30 mouse cellular contexts compared by ENCODE assay signal in genomic region chrX:10105475-10105874, GRCm38 (mm10). TPM values are rescaled to one million over a fixed set of nuclear protein-coding genes. Genes with fewer than 3 reads are reported as not detected.
A peak's percentile ranks its signal among the peaks of the same experiment; 100 is the strongest.
DNase-seq lines count a peak whose midpoint lies in the region; ATAC-seq lines count a peak whose summit lies in the region.
"Had no signal": no experiment of that assay in that cellular context is flagged by ENCODE, and none has a peak within 500 bp of the region (broad histone marks: within the 10 kb centered on the region; RNA-seq: fewer than 3 reads in every experiment).

No protein-coding gene starts in this region.

- no peak overlapping the region for H3K4me2 ChIP-seq in embryonic facial prominence, embryonic 14.5 days (ENCODE audit: low read depth, low read length)
- H3K4me2 ChIP-seq: embryonic facial prominence, embryonic 15.5 days; forebrain, embryonic 12.5 days; forebrain, embryonic 15.5 days; heart, embryonic 12.5 days; heart, embryonic 15.5 days; hindbrain, embryonic 13.5 days; intestine, embryonic 15.5 days had no signal

- H3K36me3 ChIP-seq in embryonic facial prominence, embryonic 14.5 days (ENCODE audit: control insufficient read depth, insufficient read depth, low read length), result no peaks in the 10 kb centered on the region
- H3K36me3 ChIP-seq in embryonic facial prominence, embryonic 10.5 days (replicated peaks), result no peaks in the 10 kb centered on the region
- H3K36me3 ChIP-seq: embryonic facial prominence, embryonic 15.5 days; forebrain, embryonic 12.5 days; forebrain, embryonic 15.5 days; heart, embryonic 12.5 days; heart, embryonic 15.5 days; hindbrain, embryonic 10.5 days; hindbrain, embryonic 13.5 days; intestine, embryonic 15.5 days had no signal

- 50% methylated on average over 5 of the region's 5 CpGs for WGBS in embryonic facial prominence, embryonic 14.5 days
- WGBS in embryonic facial prominence, embryonic 10.5 days, result 71% methylated on average over 5 of the region's 5 CpGs

- H3K4me3 ChIP-seq in embryonic facial prominence, embryonic 14.5 days (ENCODE audit: low read depth, low read length), result no peak overlapping the region
- H3K4me3 ChIP-seq in embryonic facial prominence, embryonic 10.5 days, result no peak overlapping the region
- H3K4me3 ChIP-seq: embryonic facial prominence, embryonic 15.5 days; erythroblast, embryonic 14.5 days; forebrain, embryonic 12.5 days; forebrain, embryonic 15.5 days; heart, embryonic 12.5 days; heart, embryonic 15.5 days; hindbrain, embryonic 10.5 days; hindbrain, embryonic 13.5 days; intestine, embryonic 15.5 days had no signal

- H3K9me3 ChIP-seq in embryonic facial prominence, embryonic 14.5 days (ENCODE audit: control insufficient read depth, low read length), result no peaks in the 10 kb centered on the region
- no peaks in the 10 kb centered on the region for H3K9me3 ChIP-seq in embryonic facial prominence, embryonic 10.5 days
- H3K9me3 ChIP-seq: embryonic facial prominence, embryonic 15.5 days; forebrain, embryonic 12.5 days; forebrain, embryonic 15.5 days; heart, embryonic 12.5 days; heart, embryonic 15.5 days; hindbrain, embryonic 10.5 days; hindbrain, embryonic 13.5 days; intestine, embryonic 15.5 days had no signal

- DNase-seq in embryonic facial prominence, embryonic 14.5 days (ENCODE audit: low spot score), result peak; percentile 6
- DNase-seq in embryonic facial prominence, embryonic 10.5 days (ENCODE audit: low spot score), result no peak
- DNase-seq in Muller cell, postnatal 12 days (ENCODE audit: inconsistent ontology term), result peak; percentile 43
- peak; percentile 23 for DNase-seq in adipocyte (ENCODE audit: low spot score)
- DNase-seq in embryo, embryonic 10.5 days (ENCODE audit: low spot score), result no peak
- DNase-seq in right cerebral cortex, postnatal 36 days (ENCODE audit: low spot score in 2 of 2), result no peak
- DNase-seq: adrenal gland, postnatal 10 days; adrenal gland, postnatal 36 days; cerebellum, adult 18-20 months; cerebellum, adult 9-10 months; cerebellum, postnatal 14 days; embryo, embryonic 11 days; gastrocnemius, postnatal 25 days; heart, adult 18-20 months; heart, postnatal 10 days; heart, postnatal 36 days; kidney, adult 11 months had no signal

- H3K9ac ChIP-seq in embryonic facial prominence, embryonic 14.5 days (ENCODE audit: low read depth, low read length), result no peak overlapping the region
- H3K9ac ChIP-seq: embryonic facial prominence, embryonic 15.5 days; forebrain, embryonic 12.5 days; forebrain, embryonic 15.5 days; heart, embryonic 12.5 days; heart, embryonic 15.5 days; hindbrain, embryonic 13.5 days; intestine, embryonic 15.5 days had no signal

- H3K27ac ChIP-seq in embryonic facial prominence, embryonic 14.5 days (replicated peaks; ENCODE audit: low read depth, low read length), result 0 out of 2 replicates have a peak overlapping the region, but pooled peaks have one; percentile 10
- H3K27ac ChIP-seq in embryonic facial prominence, embryonic 10.5 days (replicated peaks), result no peak overlapping the region
- H3K27ac ChIP-seq: embryonic facial prominence, embryonic 15.5 days; forebrain, embryonic 12.5 days; forebrain, embryonic 15.5 days; heart, embryonic 15.5 days; hindbrain, embryonic 10.5 days; hindbrain, embryonic 13.5 days; intestine, embryonic 15.5 days had no signal

- no peaks in the 10 kb centered on the region for H3K4me1 ChIP-seq in embryonic facial prominence, embryonic 14.5 days (ENCODE audit: control insufficient read depth, insufficient read depth, low read length)
- no peaks in the 10 kb centered on the region for H3K4me1 ChIP-seq in embryonic facial prominence, embryonic 10.5 days
- H3K4me1 ChIP-seq: embryonic facial prominence, embryonic 15.5 days; forebrain, embryonic 12.5 days; forebrain, embryonic 15.5 days; heart, embryonic 12.5 days; heart, embryonic 15.5 days; hindbrain, embryonic 10.5 days; hindbrain, embryonic 13.5 days; intestine, embryonic 15.5 days had no signal

- no peaks in the 10 kb centered on the region for H3K27me3 ChIP-seq in embryonic facial prominence, embryonic 14.5 days (replicated peaks; ENCODE audit: control insufficient read depth, insufficient read depth, low read length)
- H3K27me3 ChIP-seq in embryonic facial prominence, embryonic 10.5 days (replicated peaks; ENCODE audit: low read depth, poor library complexity, severe bottlenecking), result no peaks in the 10 kb centered on the region
- H3K27me3 ChIP-seq: embryonic facial prominence, embryonic 15.5 days; forebrain, embryonic 12.5 days; forebrain, embryonic 15.5 days; heart, embryonic 12.5 days; heart, embryonic 15.5 days; hindbrain, embryonic 13.5 days; intestine, embryonic 15.5 days had no signal

- ATAC-seq in embryonic facial prominence, embryonic 14.5 days (ENCODE audit: low read depth), result no peak
- ATAC-seq in CD4-positive, CD25-positive, alpha-beta regulatory T cell, adult 4 months, result no peak
- ATAC-seq: activated CD4-positive, CD25-positive, alpha-beta regulatory T cell, adult 4 months; forebrain, embryonic 15.5 days; hindbrain, embryonic 16.5 days; intestine, embryonic 15.5 days had no signal

RNA-seq across cellular contexts. Expression of gene Srpx, which starts 12.0 kb away (rescaled TPM):
- polyA plus RNA-seq in embryonic facial prominence, embryonic 14.5 days (2014; fragmentation: Nextera tagmentation; extraction: Ambion mirVana), result 84.8 and 85.3 TPM in 2 replicates
- polyA plus RNA-seq in embryonic facial prominence, embryonic 10.5 days (2016; fragmentation: Nextera tagmentation; extraction: Ambion mirVana), result 3.1 and 3.6 TPM in 2 replicates
- polyA plus RNA-seq in CD4-positive, CD25-positive, alpha-beta regulatory T cell, adult 4 months (2017; shearing (Covaris generic)), result not detected
- polyA plus RNA-seq: activated CD4-positive, CD25-positive, alpha-beta regulatory T cell, adult 4 months; C2C12; erythroblast, embryonic 14.5 days had no signal

Comparison
In these comparisons a context has a peak if more than half of its experiments do, and no peak if none do; other contexts are left out.
1. DNase-seq: peak in embryonic facial prominence, embryonic 14.5 days (single experiment), Muller cell, postnatal 12 days (single experiment) and adipocyte (single experiment); none in embryonic facial prominence, embryonic 10.5 days (single experiment), embryo, embryonic 10.5 days (single experiment) and right cerebral cortex, postnatal 36 days (0 of 2).
2. RNA of gene Srpx, which starts 12.0 kb away (polyA plus RNA-seq): 84.8 to 85.3 TPM in embryonic facial prominence, embryonic 14.5 days; 3.1 to 3.6 TPM in embryonic facial prominence, embryonic 10.5 days and not detected in CD4-positive, CD25-positive, alpha-beta regulatory T cell, adult 4 months; every median in the first group is over 10 times any median in the second.